Mouse (Mus musculus) myocyte (in vitro differentiated cells): Measurements from ENCODE around the gene Arhgef7. TPM values are rescaled to one million over a fixed set of nuclear protein-coding genes. Genes with fewer than 3 reads are reported as not detected.

Experiments
- H3K27me3 ChIP-seq: one replicate; pipeline ENCODE4 v1.6.1; 2011; ENCODE audit not compliant: control insufficient read depth, insufficient read depth, insufficient read length
- H3K36me3 ChIP-seq: one replicate; pipeline ENCODE4 v1.6.1; 2011; ENCODE audit not compliant: control insufficient read depth, insufficient read depth
- H3K4me2 ChIP-seq: one replicate; pipeline ENCODE4 v1.6.1; 2011; ENCODE audit warnings: low read depth, control low read depth
- H3K4me3 ChIP-seq: one replicate; pipeline ENCODE4 v1.5.1; 2011; ENCODE audit warnings: mild to moderate bottlenecking, control low read depth, moderate library complexity
- H3K79me2 ChIP-seq: one replicate; pipeline ENCODE4 v1.6.1; 2011; ENCODE audit not compliant: control insufficient read depth, insufficient read depth
- H3ac ChIP-seq: one replicate; pipeline ENCODE4 v1.6.1; 2011; ENCODE audit not compliant: control insufficient read depth, insufficient read length
- CEBPB ChIP-seq: IDR thresholded peaks from 2 replicates; pipeline ENCODE4 v1.6.1; 2011; ENCODE audit warnings: mild to moderate bottlenecking, moderate library complexity; ENCODE audit not compliant: poor library complexity, insufficient read depth, severe bottlenecking
- E2F4 ChIP-seq: IDR thresholded peaks from one replicate; pipeline ENCODE4 v1.6.1; 2011; ENCODE audit warnings: mild to moderate bottlenecking, control low read depth, moderate library complexity; ENCODE audit not compliant: insufficient read depth
- MAX ChIP-seq: IDR thresholded peaks from one replicate; pipeline ENCODE4 v1.6.1; 2011; ENCODE audit warnings: low read depth, mild to moderate bottlenecking, control low read depth
- MYOD1 ChIP-seq, 3 experiments: IDR thresholded peaks; one replicate each; pipeline ENCODE4 v1.6.1; 2011; ENCODE audit warnings: control low read depth in 2 of 3, low read depth in 2 of 3, mild to moderate bottlenecking in 2 of 3, moderate library complexity in 1 of 3; ENCODE audit not compliant: insufficient read length in 2 of 3, control insufficient read depth in 1 of 3
- MYOG ChIP-seq, 3 experiments: IDR thresholded peaks; one replicate each; pipeline ENCODE4 v1.6.1; 2011; ENCODE audit warnings: control low read depth in 2 of 3, low read depth in 2 of 3, mild to moderate bottlenecking in 2 of 3; ENCODE audit not compliant: insufficient read length in 2 of 3, control insufficient read depth in 1 of 3, insufficient read depth in 1 of 3
- POLR2A ChIP-seq: IDR thresholded peaks from one replicate; pipeline ENCODE4 v1.6.1; 2011; ENCODE audit warnings: low read depth, mild to moderate bottlenecking, control low read depth, moderate library complexity; ENCODE audit not compliant: insufficient read length
- POLR2AphosphoS2 ChIP-seq: IDR thresholded peaks from one replicate; pipeline ENCODE4 v1.6.1; 2011; ENCODE audit warnings: low read depth, control low read depth; ENCODE audit not compliant: insufficient read length
- REST ChIP-seq: IDR thresholded peaks from one replicate; pipeline ENCODE4 v1.6.1; 2011; ENCODE audit warnings: mild to moderate bottlenecking, control low read depth, moderate library complexity; ENCODE audit not compliant: insufficient read depth, insufficient read length
- SRF ChIP-seq: IDR thresholded peaks from one replicate; pipeline ENCODE4 v1.6.1; 2011; ENCODE audit warnings: low read depth; ENCODE audit not compliant: control insufficient read depth, insufficient read length
- TCF12 ChIP-seq: IDR thresholded peaks from one replicate; pipeline ENCODE4 v1.6.1; 2011; ENCODE audit warnings: mild to moderate bottlenecking, control low read depth; ENCODE audit not compliant: poor library complexity, insufficient read depth, severe bottlenecking
- TCF3 ChIP-seq: IDR thresholded peaks from one replicate; pipeline ENCODE4 v1.6.1; 2011; ENCODE audit warnings: low read depth, control low read depth; ENCODE audit not compliant: insufficient read length
- USF1 ChIP-seq: IDR thresholded peaks from one replicate; pipeline ENCODE4 v1.6.1; 2011; ENCODE audit warnings: low read depth, mild to moderate bottlenecking, control low read depth, moderate library complexity
- polyA plus RNA-seq: library from polyadenylated mRNA; unstranded; fragments of >200 nt; fragmentation: generic; extraction: Trizol; gene quantifications from one replicate; pipeline ENCODE4 v1.2.1, GENCODE M21; 2012; ENCODE audit warnings: missing spikeins

The Arhgef7 gene
- polyA plus RNA-seq, 1 experiment = 24.5 TPM

- no peak overlapping the region for H3ac ChIP-seq
- peaks cover 90% of the 10 kb centered on the region for H3K27me3 ChIP-seq
- TF ChIP-seq TCF3 (no peak), TCF12 (no peak), MAX (no peak), POLR2A (no peak)
- H3K36me3 ChIP-seq = no peaks in the 10 kb centered on the region
- H3K4me3 ChIP-seq = no peak overlapping the region
- H3K79me2 ChIP-seq = no peaks in the 10 kb centered on the region
- H3K4me2 ChIP-seq = no peak overlapping the region
Observed at GRCm38 (mm10) chr8:11730271-11730940, 2.9 kb downstream of the Arhgef7 start.

GRCm38 (mm10) chr8:11735672-11736235 is 8.2 kb downstream of the Arhgef7 start:
- H3K27me3 ChIP-seq = peaks cover 87% of the 10 kb centered on the region

DNA sequence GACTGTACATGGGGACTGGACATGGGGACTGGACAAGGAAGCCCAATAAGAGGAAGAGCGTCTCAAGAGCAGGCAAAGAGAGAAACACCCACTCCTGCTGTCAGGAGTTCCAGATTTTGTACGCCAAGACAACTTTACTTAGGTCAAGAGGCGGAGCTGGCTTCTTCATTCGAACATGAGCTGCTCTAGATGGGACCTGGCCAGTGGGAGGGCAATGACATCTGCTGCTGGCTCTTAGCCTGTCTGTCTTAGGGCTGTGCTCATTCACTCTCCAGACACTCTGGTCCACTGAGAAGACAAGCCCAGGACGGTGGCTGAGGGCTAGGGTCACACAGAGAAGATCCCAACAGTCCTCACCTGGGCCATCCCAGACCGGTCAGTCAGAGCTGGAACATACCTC is 9.6 kb downstream of the Arhgef7 start:
- Histone ChIP-seq H3K36me3 (no peaks in the 10 kb centered on the region), H3K4me2 (no peak overlapping the region), H3K79me2 (no peaks in the 10 kb centered on the region), H3ac (no peak overlapping the region), H3K27me3 (peaks cover 89% of the 10 kb centered on the region), H3K4me3 (no peak overlapping the region)
- TF ChIP-seq REST (no peak), MYOD1 (IDR thresholded peaks at IDR 0.05; ENCODE audit: control insufficient read depth in 1 of 3, insufficient read length in 2 of 3, low read depth in 2 of 3) (no peak), POLR2A (no peak), CEBPB (no peak), TCF3 (no peak), SRF (no peak), POLR2AphosphoS2 (no peak), TCF12 (no peak), MAX (no peak), MYOG (IDR thresholded peaks at IDR 0.05; ENCODE audit: control insufficient read depth in 1 of 3, insufficient read depth in 1 of 3, insufficient read length in 2 of 3, low read depth in 2 of 3) (no peak), E2F4 (no peak), USF1 (no peak)

More at GRCm38 (mm10) chr8:11735672-11736235, 8.2 kb downstream of the Arhgef7 start:
- TF ChIP-seq CEBPB (no peak), SRF (no peak), USF1 (no peak), MAX (no peak), REST (no peak), TCF3 (no peak), MYOG (IDR thresholded peaks at IDR 0.05; ENCODE audit: control insufficient read depth in 1 of 3, insufficient read depth in 1 of 3, insufficient read length in 2 of 3, low read depth in 2 of 3) (no peak), POLR2A (no peak), TCF12 (no peak), POLR2AphosphoS2 (no peak), MYOD1 (IDR thresholded peaks at IDR 0.05; ENCODE audit: control insufficient read depth in 1 of 3, insufficient read length in 2 of 3, low read depth in 2 of 3) (no peak), E2F4 (no peak)
- H3ac ChIP-seq = no peak overlapping the region
- no peak overlapping the region for H3K4me2 ChIP-seq
- H3K79me2 ChIP-seq = no peaks in the 10 kb centered on the region
- no peaks in the 10 kb centered on the region for H3K36me3 ChIP-seq
- H3K4me3 ChIP-seq = no peak overlapping the region

DNA sequence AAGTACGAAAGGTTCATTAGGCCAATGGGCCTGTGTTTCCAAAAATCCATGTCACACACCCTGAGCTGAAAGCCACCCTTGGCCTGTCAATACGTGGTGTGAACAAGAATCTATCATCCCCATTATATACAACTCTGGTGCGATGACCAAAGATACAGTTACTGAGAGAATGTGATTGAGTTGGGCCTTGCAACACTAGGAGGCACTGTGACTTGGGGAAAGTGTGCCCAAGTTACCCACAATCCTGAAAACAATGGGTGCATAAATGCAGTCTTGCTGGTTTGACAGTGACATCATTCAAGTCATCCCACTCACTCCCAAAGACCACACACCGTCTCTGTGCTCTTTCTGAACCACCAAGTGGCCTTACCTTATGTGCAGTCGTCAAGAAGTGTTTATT is 11.6 kb downstream of the Arhgef7 start:
- H3K79me2 ChIP-seq = no peaks in the 10 kb centered on the region
- no peak overlapping the region for H3K4me3 ChIP-seq
- H3K36me3 ChIP-seq = no peaks in the 10 kb centered on the region
- H3K4me2 ChIP-seq = no peak overlapping the region
- TF ChIP-seq TCF3 (no peak), MYOG (IDR thresholded peaks at IDR 0.05; ENCODE audit: control insufficient read depth in 1 of 3, insufficient read depth in 1 of 3, insufficient read length in 2 of 3, low read depth in 2 of 3) (no peak), POLR2AphosphoS2 (no peak), REST (no peak), MAX (no peak), POLR2A (no peak), SRF (no peak), USF1 (no peak)
- peaks cover 90% of the 10 kb centered on the region for H3K27me3 ChIP-seq
- no peak overlapping the region for H3ac ChIP-seq

GRCm38 (mm10) chr8:11740857-11741256 is 13.3 kb downstream of the Arhgef7 start:
- TF ChIP-seq POLR2A = no peak
- TF ChIP-seq MYOD1 (IDR thresholded peaks at IDR 0.05; ENCODE audit: control insufficient read depth in 1 of 3, insufficient read length in 2 of 3, low read depth in 2 of 3) = no peak
- no peak for TF ChIP-seq USF1
- TF ChIP-seq REST = no peak
- TF ChIP-seq POLR2AphosphoS2 = no peak
- no peak for TF ChIP-seq TCF12
- no peak for TF ChIP-seq MYOG (IDR thresholded peaks at IDR 0.05; ENCODE audit: control insufficient read depth in 1 of 3, insufficient read depth in 1 of 3, insufficient read length in 2 of 3, low read depth in 2 of 3)
- no peak for TF ChIP-seq CEBPB
- no peak for TF ChIP-seq MAX
- TF ChIP-seq E2F4 = no peak
- no peak for TF ChIP-seq TCF3
- TF ChIP-seq SRF = no peak
- Histone ChIP-seq H3K79me2 (no peaks in the 10 kb centered on the region), H3K27me3 (peaks cover 80% of the 10 kb centered on the region), H3ac (no peak overlapping the region), H3K4me3 (no peak overlapping the region), H3K36me3 (no peaks in the 10 kb centered on the region), H3K4me2 (no peak overlapping the region)
